Mouse (Mus musculus): ENCODE measurements around the gene Arhgef15.
A peak's percentile ranks its signal among the peaks of the same experiment; 100 is the strongest.
"Not testable (repeated sequence)": the region's sequence is repeated elsewhere in the genome, so short reads cannot be mapped to it uniquely, and the experiment has no call there.

Gene Arhgef15

DNA sequence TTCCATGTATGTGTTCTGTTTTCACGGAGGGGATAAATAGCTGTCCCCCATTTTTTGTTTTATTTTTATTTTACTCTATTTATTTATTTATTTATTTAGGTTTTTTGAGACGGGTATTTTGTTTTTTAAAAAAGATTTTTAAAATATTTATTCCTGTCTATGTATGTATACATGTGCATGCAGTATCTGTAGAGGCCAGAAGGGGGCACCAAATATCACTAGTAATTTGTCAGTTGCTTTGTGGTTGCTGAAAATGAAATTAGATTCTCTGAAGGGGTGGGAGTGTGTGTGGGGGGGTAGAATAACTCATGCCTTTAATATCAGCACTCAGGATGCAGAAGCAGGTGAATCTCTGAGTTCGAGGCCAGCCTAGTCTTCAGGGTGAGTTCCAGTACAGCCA, 8.6 kb upstream of the Arhgef15 start:
- no peak for DNase-seq (ENCODE audit: low spot score in 2 of 2)

DNA sequence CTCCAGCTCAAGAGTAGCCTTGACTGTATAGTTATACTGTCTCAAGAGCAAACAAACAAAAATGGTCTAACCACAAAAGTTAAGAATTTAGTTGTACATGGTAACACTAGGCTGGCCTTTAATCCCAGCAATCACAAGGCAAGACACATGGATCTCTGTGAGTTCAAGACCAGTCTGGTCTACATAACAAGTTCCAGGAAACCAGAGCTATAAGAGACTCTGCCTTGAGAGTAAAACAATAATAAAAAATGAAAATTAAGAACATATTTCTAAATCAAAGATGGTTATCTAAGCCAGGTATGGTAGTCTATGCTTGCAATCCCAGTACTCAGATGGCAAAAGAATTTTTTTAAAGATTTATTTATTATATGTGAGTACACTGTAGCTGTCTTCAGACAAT, 7.8 kb upstream of the Arhgef15 start:
- DNase-seq (ENCODE audit: low spot score in 2 of 2) = no peak

DNA sequence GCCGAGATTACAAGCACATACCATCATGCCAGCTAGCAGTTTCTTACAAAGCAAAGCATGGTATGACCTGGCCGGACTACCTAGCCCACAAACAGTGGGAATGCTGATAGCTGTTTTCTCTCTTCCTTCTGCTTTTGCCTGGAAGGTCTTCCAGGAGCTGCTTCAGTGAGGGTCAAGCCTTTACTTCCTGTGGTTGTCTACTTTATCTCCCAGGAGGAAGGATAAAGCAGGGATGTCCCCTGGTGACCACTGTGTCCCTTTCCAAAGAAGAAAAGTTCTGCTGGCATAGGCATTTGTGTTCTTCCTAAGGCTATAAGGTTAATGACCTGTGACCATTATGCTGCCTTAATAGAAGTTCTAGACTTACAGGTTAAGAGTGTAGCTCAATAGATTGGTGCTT, 6.1 kb upstream of the Arhgef15 start:
- DNase-seq (ENCODE audit: low spot score in 2 of 2) = no peak

DNA sequence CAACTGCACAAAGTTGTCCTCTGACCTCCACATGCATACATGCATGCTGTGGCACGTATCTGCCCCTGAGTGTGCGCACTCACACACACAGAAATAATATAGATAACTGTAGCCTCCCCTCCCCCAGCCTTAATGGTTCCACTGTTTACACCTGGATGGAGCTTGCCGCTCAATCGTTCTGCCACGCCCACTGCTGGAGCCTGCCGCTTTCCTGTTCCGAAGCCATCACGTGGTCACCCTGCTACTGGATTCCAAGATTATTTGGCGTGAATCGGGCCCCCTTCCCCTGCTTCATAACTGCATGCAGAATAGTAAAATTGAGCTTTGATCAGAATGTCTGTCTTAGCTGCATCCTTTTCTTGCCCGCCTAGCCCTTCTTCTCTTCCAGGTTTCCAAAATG, 4.9 kb upstream of the Arhgef15 start:
- DNase-seq (ENCODE audit: low spot score in 2 of 2) = not testable (repeated sequence)

DNA sequence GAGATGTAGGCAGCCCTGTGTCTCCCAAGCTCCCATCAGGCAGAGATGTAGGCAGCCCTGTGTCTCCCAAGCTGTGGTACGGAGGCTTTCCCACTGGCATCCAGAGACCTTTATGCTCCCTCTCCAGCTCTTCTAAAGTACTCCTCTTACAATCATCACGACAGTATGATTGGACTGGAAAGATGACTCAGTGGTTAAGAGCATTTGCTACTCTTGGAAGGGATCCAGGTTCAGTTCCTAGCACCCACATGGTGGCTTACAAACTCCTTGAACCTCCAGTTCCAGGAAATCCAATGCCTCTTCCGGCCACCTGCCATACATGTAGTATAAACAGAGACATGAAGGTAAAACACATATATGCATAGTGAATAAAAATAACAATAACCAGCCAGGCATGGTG, 4.3 kb upstream of the Arhgef15 start:
- no peak for DNase-seq (ENCODE audit: low spot score in 2 of 2)

DNA sequence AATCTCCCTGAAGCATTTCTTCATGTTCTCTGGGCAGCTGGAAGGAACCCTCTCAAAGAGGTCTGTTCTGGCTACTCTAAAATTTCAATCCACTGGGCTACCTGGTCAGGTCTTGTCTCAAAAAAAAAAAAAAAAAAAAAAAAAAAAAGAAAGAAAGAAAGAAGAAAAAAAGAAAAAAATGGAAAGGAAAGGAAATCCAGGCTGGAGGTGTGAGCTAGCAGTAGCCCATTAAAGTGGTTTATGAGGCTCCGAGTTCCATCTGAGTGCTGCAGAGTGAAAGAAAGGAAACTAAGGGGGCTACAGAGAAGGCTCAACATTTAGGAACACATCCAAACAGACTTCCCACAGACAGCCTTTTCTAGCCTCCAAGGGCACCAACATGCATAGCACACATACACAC, 691 bp upstream of the Arhgef15 start:
- DNase-seq (ENCODE audit: low spot score in 2 of 2) = no peak

DNA sequence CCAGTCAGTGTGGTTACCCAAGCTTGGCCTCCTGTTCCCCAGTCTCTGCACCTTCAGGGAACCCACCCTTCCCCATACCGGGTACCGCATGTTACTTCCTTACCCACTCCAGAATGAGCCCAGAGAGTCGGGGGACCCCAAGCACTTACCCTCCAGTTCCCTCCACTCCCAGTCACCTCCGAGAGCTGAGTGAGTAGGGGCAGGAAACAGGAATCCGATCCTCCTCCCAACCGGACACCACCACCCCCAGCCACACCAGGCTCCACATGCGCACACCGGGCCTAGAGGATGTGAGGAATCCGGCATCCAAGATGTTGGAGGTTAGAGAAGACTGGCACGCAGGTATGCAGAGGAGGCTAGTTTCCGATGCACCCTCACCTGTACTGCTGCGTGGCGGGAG, 583 bp downstream of the Arhgef15 start:
- no peak for DNase-seq (ENCODE audit: low spot score in 2 of 2)

DNA sequence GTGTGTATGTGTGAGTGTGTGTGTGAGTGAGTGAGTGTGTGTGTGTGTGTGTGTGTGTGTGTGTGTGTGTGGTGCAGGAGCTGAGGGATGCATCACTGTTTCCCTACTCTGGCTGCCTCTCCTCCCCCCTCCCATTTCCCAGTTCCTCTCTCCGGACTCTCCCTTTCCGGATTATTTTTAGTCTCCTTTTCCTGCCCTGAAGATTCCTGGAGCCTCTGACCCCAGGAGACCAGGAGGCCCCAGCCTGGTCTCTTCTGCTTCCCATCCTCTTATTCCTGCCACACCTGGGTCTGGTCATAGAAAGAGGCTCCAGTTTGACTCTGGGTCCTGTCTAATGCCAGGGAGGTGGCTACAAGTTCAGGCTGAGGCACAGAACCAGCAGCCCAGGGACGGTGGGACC, 1.2 kb downstream of the Arhgef15 start:
- DNase-seq (ENCODE audit: low spot score in 2 of 2) = no peak

DNA sequence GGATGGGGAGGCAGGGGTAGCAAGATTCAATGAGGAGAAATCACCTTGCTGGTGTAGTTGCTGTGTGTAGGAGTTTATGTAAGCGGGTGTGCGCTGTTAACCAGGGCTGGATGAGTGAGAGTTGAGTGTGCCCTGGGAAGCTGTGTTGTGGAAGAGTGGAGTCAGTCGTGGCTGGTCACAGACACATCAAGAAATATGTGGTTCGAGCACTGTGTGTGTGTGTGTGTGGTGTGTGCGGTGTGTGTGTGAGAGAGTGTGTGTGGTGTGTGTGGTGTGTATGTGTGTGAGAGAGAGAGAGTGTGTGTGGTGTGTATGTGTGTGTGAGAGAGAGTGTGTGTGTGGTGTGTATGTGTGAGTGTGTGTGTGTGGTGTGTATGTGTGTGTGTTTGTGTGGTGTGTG, 1.8 kb downstream of the Arhgef15 start:
- no peak for DNase-seq (ENCODE audit: low spot score in 2 of 2)

DNA sequence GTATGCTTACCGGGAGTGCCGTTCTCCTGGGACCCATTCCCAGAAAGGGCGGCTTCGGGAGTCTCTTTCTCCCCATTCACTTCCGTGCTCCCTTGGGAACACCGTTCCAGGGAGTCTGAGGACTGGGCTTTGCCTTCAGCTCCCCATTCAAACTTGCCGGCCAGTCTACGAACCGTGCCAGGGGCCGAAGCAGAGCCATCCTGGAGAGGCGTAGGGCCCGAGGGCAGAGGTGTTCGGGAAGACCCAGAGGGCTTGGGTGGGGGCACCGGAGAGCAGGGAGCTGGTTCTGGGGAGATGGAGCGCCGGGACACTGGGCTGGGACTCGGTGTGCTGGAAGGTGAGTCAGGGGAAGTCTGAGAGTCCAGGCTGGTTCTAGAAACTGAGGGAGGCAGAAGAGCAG, 2.9 kb downstream of the Arhgef15 start:
- DNase-seq (ENCODE audit: low spot score in 2 of 2) = no peak

DNA sequence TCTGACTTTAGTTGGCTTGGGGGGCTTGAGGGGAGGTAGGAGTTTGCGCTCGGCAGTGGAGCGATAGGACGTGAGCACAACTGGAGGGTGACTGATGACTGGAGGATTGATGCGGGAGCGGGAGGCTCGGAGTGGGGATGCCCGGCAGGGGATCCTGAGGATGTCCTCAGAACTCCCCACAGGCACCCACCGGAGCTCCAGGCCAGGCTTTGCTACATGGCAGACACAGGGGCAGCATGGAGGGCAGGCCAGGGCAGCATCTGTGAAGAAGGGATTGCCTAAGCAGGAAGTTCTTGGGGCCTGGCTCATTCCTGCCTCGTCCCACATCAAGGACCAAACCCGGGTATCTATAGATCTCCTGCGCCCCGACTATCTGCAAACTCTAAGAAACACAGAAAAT, 3.4 kb downstream of the Arhgef15 start:
- DNase-seq (ENCODE audit: low spot score in 2 of 2) = no peak

DNA sequence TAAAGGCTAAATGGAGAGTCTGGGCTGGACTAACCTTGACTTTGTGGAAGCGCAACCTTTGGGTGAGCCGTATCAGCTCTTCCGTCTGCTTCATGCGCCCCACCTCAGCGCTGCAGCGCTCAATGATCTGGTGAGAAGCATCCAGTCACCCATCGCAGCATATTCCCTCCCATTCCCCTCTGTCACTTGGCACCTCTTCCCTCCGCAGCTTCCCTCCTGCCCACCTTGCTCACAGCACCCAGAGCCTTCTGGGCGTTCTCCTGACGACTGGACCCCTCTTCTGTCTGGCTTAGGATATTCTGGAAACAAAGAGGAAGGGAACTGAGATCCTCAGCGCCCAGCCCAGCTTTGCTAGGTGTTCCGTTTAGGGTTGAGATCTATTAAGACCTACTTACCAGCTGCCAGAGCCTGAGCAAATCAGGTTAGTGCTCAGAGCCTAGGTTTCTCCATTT, 9.7 kb downstream of the Arhgef15 start:
- DNase-seq (ENCODE audit: low spot score in 2 of 2) = no peak

DNA sequence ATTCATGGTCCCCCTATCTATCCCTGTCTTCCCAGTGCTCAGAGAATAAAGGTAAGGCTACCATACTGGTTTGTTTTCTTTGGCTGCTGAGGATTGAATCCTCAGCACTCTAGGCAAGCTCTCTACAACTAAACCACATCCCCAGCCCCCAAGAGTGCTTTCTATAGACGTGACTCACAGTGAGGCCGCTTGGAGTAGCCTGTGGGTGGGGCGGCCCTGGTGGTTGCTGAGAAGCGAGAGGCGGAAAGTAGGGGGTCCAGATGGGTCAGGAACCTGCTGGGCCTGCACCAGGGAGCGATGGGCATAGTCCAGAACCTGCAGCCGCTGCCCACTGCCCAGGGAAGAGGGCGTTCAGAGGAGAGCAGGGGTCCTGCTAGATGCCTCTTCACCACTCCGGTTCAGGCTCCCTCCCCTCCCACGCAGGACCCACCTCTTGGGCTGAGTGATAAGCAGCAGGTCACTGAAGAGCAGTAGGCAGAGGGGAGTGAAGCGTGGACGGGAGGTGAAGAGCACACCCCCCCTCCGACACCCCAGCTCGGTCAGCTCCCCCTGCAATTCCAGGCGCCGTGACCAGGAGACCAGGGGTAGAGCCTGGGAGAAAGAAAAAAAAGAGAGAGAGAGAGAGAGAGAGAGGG, 10.4 kb downstream of the Arhgef15 start:
- DNase-seq (ENCODE audit: low spot score in 2 of 2) = peak in 1 of 2 experiments; percentile 45

DNA sequence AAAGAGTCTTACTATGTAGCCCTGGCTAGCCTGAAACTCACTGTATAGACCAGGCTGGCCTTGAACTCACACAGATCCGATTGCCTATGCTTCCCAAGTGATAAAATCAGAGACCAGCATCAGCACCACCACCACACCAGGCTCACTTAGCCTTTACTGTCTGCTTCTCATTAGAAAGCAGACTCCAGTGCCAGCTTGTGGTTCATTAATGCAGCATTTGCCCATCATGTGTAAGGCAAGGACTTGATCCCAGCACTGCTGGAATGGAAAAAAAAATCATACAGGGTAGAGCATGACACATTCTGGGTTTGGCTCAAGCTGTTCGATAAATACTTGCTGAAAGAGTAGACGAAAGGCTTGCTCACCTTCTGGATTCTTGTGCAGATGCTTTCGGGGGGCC, 11.3 kb downstream of the Arhgef15 start:
- no peak for DNase-seq (ENCODE audit: low spot score in 2 of 2)

DNA sequence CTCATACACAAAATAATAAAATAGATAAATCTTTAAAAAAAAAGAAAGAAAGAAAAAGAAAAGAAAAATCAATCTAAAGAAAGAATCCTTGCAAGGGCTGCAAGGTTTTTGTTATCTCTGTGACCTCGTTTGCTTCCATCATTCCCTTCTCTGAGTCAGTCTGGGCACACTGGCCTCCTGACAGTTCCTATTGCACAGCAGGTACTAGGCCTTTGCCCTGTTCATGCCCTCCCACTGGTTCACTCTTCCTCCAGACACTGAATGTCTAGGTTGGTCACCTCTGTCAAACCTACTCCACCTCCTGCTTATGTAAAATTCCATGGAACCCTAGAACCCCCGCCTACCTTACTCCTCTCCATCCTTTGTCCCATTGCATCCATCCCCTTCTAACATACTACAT, 12.0 kb downstream of the Arhgef15 start:
- no peak for DNase-seq (ENCODE audit: low spot score in 2 of 2)

DNA sequence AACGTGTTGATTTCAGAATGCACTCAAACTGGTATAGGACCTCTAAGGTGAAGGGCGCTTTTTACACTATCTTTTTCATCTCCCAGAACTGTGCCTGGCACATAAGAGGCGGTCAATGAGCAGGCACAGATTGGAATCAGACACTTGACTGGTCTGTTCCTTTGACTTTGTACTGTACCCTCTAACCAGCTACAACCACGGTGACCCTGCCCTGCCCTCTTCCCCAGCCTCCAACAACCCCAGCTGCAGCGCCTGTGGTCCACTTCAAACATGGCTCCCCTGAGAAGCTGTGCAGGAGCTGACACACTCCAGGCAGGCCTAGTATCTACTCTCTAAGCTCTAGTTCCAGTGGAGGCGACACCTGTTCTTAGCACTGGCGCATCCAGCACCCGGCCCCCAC, 14.5 kb downstream of the Arhgef15 start:
- no peak for DNase-seq (ENCODE audit: low spot score in 2 of 2)

DNA sequence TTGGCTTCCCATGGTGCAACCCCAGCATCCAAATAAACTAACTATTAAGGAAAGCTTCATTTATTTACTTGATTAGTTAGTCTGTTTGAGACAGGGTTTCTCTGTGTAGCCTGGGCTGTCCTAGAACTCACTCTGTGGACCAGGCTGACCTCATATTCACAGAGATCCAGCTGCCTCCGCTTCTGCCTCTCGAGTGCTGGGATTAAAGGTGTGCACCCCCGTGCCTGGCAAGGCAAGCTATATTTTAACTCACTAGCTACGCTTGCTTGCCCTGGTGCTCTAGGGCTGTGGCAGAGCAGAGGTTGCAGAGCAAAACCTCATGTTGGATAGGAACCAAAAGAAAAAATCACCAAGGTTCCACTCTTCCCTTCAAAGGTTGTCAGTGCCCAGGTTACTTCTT, 16.8 kb downstream of the Arhgef15 start:
- DNase-seq (ENCODE audit: low spot score in 2 of 2) = no peak

DNA sequence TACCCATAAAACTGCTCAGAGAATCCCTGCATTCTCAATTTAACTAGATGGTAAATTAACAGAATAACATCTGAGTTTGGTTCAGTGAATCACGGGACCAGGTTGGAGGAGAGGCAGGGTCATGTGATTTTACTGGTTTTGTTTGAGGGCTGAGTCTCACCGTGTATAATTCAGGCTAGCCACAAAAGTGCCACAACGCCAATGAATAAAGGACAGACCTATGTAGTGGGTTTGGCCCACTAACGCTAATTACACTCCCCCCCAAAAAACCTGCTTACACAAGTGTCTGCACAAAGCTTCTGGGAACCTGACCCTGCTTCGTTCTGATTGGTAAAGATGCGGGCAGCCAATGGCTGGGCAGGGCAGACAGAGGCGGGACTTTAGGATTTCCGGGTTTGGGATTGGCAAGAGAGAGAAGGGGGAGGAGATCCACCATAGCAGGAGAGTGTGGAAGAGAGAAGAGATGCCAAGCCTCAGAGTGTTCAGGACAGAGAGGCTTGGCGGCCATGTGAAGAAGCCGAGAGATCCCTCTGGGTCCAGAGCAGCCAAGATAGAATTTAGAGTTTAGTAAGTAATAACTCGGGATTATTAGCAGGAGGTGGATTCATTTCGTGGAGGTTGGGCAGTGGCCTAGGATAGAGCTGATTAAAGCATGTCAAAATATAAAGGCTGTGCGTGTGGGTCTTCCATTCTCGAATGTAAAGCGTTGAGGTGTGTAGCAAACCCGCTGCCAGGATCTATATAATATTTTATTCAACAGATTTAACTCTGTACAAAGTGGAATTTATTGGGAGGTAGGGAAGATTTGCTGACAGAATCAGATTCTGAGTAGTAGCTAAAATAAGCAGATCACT, 17.6 kb downstream of the Arhgef15 start:
- DNase-seq (ENCODE audit: low spot score in 2 of 2) = peak; percentile 84 to 85

DNA sequence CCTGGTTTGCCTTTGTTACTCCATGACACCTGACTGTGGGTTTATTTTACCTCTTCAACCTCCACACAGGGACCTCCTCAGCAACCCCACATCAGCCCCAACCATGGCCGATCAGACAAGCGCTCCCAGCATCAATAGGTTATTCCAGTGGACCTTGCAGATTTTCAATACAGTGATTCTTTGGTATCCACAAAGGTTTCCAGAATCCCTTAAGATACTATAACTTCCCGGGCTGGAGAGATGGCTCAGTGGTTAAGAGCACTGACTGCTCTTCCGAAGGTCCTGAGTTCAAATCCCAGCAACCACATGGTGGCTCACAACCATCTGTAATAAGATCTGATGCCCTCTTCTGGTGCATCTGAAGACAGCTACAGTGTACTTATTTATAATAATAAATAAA, 20.3 kb downstream of the Arhgef15 start:
- DNase-seq (ENCODE audit: low spot score in 2 of 2) = not testable (repeated sequence)

DNA sequence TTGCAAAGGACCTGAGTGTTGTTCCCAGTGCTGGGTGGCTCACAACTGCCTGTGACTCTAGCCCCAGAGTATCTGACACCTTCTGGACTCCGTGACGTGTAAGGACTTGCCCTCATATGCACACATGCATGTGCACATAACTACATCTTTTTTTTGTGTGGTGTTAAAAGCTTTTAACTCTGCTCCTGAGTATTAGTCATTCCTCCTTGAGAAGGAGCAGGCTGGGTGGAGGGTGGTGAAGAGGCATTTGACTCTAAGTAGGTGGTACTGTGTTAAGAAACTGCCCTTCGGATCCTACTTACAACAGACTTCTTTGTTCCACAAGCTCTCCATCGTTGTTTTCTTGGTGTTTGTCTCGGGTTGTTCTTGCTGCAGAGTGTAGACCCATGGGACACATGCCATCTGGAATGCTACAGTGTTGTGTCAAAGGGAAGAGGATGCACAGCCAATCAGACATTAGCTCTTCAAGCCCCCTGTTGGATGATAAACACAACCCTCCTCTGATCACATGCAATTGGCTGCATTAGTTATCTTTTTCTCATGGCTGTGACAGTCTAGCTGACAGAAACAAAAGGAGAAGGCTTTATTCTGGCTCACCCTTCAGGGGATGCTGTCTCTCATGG, 23.3 kb downstream of the Arhgef15 start:
- no peak for DNase-seq (ENCODE audit: low spot score in 2 of 2)

DNA sequence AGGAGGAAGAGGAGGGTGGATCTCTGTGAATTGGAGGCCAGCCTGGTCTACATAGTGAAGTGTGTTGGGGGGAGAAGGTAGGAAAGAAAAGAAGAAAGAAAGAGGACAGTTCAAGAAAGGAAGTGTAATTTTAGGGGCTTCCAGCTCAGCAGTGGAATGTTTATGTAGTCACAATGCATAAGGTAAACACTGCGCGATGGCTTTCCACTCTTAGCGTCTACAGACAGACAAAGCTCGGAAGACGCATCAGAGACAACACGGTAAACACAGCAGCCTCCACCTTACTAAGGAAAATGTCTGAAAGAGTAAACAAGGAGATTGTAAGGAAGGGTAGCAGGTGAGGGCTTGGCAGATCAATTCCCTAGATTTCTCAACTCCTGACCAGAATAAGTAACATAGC, 27.3 kb downstream of the Arhgef15 start:
- no peak for DNase-seq (ENCODE audit: low spot score in 2 of 2)

DNA sequence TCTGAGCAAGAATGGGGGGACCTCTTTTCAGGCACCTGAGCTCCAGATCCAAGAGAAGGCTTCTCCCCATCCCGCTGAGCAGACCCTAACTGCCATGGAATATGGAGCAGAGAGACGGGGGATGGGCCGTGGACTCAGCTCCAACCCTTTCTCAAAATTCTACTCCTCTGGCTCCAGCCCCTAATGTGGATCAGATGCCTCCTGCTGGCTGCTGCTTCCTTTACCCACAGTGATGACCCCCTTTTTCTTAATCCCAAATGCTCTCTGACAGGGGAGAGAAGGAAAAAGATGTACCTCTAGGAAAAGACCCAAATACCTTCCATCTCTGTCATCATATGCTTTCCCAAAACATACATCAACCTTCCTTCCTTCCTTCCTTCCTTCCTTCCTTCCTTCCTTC, 30.3 kb downstream of the Arhgef15 start, which contains the start of gene Odf4:
Gene Odf4, minus strand, starts transcription at position 101 of the 400 bp plus-strand sequence.
- no peak for DNase-seq (ENCODE audit: low spot score in 2 of 2)

DNA sequence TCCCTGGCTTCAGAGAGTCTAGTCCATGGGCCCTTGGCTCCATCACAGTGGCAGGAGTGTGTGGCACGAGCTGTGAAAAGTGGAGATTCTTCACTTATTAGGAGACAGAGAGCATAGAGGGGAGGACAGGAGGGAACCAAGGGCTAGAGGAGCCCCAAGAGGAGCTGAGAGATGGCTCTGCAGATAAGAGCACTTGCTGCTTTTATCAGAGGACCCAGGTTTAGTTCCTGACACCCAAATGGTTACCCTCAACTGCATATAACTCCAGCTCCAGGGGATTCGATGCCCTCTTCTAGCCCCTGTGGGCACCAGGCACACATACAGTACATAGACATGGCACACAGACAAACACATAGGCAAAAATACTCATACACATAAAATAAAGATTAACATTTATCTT, 32.5 kb downstream of the Arhgef15 start:
- DNase-seq (ENCODE audit: low spot score in 2 of 2) = no peak
